Mouse (Mus musculus) cerebellum, adult 2 months (tissue): ENCODE results near the gene Pink1.

Experiments
- CTCF ChIP-seq: fragments of 200-500 bp; IDR thresholded peaks from 2 replicates; pipeline ENCODE4 v1.5.1; 2011; ENCODE audit warnings: low read depth, mild to moderate bottlenecking, control low read depth, low read length, moderate library complexity, borderline replicate concordance; ENCODE audit not compliant: insufficient read depth
- POLR2A ChIP-seq: fragments of 200-500 bp; IDR thresholded peaks from 2 replicates; pipeline ENCODE4 v1.6.1; 2011; ENCODE audit warnings: low read length, control low read depth, borderline replicate concordance; ENCODE audit not compliant: insufficient read depth

DNA sequence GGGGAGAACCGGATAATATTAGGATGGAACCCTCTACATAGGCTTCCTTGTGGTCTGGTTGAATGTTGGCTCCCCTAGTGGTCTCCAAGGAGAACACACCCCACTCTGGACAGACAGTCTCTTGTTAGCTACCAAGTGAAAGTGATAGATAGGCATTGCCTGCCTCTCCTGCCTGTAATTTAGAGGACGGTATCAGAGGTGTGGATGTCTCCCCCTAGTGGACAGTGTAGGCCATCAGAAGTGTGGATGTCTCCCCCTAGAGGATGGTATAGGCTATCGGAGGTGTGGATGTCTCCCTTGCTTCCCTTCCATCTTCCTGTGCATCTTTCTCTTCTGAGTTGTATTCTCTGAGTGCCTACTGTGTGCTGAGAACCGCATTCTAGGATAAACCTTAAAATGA is 43.3 kb downstream of the Pink1 start:
- TF ChIP-seq POLR2A (no peak), CTCF (peak; percentile 98)
